Mouse (Mus musculus) MN1 (cell line): Measurements from ENCODE around the gene Rnf19b.

Experiments used
- DNase-seq: peaks from one replicate; pipeline ENCODE4 v3.0.0-alpha.2; 2016; ENCODE audit warnings: low spot score

The Rnf19b gene

GRCm38 (mm10) chr4:129034706-129035660, 23.1 kb upstream of the Rnf19b start:
- peak; percentile 84 for DNase-seq

DNA sequence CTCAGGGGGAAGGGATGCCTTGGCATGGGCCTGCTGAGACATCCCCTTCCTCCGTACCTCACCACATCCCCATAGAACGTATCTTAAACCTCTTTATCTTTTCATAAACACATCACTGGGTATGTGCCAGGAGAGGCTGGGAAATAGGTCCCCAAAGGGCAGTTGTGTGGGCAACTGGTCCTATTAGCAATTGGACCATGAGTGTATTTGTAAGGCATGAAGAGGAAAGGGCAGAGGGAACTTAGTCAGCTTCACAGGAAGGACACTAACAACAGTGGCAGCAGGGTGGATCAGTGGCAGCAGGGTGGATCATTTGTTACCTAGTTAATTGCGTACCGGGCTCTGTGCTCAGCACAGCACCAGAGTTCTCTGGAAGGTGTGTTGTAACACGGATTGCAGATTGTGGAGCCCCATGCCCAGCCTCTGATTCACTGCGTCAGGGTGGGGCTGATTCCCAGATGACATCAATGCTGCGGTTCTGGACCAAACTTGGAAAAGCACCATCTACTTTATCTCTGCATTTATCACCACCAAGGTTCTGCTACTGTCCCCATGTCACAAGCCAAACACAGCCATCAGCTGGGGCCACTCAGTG, 22.1 kb upstream of the Rnf19b start:
- peak; percentile 61 for DNase-seq

GRCm38 (mm10) chr4:129047721-129048421, 10.2 kb upstream of the Rnf19b start:
- peak; percentile 42 for DNase-seq

- DNase-seq: peak; percentile 91
Measured at GRCm38 (mm10) chr4:129048501-129049305, 9.4 kb upstream of the Rnf19b start.

- DNase-seq: peak; percentile 61
Measured at GRCm38 (mm10) chr4:129049306-129050011, 8.6 kb upstream of the Rnf19b start.

GRCm38 (mm10) chr4:129050365-129050764, 7.7 kb upstream of the Rnf19b start:
- no peak for DNase-seq

- DNase-seq: no peak
Measured at GRCm38 (mm10) chr4:129050901-129051417, 7.1 kb upstream of the Rnf19b start.

DNA sequence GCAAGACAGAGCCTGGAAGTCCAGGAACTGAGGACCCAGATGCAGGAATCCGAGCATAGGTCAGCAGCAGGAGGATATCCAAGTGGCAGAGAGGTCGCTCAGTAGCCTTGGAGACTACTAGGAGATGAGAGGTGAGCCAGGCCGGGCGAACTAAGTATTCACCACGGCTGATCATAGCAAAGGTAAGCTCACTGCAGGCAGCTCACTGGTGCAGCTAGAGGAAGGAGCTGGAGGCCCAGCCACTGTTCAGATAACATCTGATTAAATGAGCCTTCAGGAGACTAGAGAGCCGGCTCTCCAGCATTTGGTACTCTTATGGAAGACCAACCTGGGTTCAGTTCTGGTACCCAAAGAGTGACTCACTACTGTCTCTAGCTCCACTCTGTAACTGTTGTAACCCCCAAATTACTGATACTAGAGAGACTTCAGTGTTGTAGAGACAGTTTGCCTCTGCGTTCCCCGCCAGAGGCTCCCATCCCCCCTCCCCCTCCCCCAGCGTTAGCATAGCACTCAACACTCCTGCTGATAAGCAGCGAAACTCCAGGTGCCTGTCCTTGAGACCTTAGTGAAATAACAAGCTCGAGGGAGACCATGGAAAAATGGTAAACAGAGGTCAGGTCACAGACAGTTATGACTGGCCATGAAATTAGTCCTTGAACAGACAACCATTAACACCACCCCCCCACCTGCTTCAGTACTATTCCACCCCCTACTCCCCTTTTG, 6.4 kb upstream of the Rnf19b start:
- no peak for DNase-seq

DNA sequence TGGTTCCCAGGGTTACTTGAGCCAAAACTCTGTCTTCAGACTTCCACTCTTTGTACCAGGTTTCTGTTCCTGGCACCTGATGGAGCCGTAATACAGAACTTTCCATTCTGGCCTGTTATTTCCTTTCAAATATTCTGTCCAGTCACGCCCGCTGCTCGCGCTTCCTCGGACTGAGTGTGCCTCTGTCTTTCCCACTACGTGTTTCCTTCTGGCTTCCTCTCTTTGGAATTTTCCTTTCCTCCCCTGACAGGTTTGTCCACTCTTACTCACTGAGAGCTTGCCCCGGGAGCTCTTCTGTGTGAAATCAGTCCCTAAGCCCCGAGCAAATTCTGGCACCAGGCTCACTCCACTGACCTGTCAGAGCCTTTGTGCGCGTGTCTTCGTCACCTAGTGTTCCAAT, 3.3 kb upstream of the Rnf19b start:
- DNase-seq: no peak

DNA sequence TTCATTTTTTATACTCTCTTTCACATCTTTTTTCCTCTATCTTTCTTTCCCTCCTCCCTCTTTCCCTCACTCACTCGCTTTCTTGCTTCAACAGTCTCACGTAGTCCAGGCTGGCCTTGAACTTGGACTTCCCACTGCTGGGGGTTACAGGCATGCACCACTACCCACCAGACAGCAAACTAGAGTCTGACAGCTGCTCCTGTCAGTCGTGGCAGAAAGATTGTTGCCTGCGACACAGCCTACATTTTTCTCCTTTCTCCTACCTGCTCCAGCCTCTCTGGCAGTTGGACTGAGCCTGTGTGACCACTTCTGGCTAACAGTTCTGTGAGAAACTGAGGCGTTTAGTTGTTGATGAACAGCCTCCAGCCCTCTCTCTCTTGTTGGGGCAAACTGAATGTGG, 2.5 kb upstream of the Rnf19b start:
- DNase-seq: no peak

- DNase-seq: peak; percentile 99
Measured at GRCm38 (mm10) chr4:129057533-129058206, 401 bp upstream of the Rnf19b start.

DNA sequence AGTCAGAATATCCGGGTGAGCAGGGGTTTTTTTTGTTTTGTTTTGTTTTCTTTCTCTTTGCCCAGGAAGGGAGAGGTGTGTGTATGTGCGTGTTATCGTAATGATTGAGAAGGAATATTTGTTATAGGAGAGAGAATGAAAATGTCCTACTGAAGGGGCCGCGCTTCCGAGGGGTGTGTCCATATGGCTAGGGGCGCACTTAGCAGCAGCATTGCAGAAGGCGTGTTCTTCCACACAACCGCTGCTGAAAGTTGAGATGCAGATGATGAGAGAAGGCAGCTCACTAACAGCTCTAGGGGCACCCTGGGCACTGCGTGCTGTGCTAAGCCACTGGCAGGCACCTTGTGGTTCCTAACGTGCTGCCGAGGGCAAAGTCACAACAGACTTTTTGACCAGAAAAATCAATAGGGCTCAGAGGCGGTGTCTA, 1.1 kb downstream of the Rnf19b start:
- DNase-seq: peak; percentile 72

- peak; percentile 63 for DNase-seq
Measured at GRCm38 (mm10) chr4:129059922-129060321, 1.9 kb downstream of the Rnf19b start.

DNA sequence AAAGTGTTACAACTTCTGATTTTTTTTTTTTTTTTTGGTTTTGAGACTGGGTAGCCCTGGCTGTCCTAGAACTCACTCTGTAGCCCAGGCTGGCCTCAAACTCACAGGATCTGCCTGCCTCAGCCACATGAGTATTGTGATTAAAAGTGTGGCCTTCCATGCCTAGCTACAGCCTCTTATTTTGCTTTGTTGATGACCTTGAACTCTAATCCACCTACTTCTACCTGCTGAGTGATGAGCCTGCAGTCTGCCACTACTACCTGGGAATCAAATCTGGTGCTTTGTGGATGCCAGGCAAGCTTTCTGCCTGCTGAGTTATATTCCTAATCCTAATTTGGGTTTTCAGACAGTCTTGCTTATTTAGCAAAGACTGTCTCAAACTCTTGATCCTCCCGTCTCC, 3.4 kb downstream of the Rnf19b start:
- no peak for DNase-seq

GRCm38 (mm10) chr4:129062281-129063075, 4.4 kb downstream of the Rnf19b start:
- no peak for DNase-seq

GRCm38 (mm10) chr4:129065688-129066236, 7.7 kb downstream of the Rnf19b start:
- DNase-seq: no peak

- no peak for DNase-seq
Measured at GRCm38 (mm10) chr4:129067638-129068415, 9.8 kb downstream of the Rnf19b start.

DNA sequence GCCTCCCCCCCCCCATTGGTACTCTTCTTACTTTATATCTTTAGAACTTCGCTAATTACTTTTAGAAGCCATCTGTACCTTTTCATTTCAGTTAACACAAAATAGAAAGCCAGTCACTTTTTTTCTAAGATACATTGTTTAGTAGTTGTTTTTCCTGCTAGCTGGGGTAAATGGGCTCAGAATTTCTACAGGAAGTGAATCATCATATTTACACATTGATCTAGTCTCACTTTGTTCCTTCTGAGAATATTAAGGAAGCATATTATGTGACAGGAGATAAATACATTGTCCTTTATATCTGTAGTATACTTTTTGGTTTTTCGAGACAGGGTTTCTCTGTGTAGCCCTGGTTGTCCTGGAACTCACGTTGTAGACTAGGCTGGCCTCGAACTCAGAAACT, 10.8 kb downstream of the Rnf19b start:
- no peak for DNase-seq
